Mouse (Mus musculus) kidney, embryonic 15.5 days (tissue): ENCODE measurements around the gene Map1b. TPM values are rescaled to one million over a fixed set of nuclear protein-coding genes. Genes with fewer than 3 reads are reported as not detected.

Source experiments
- ATAC-seq: fragments of 200-750 bp; cut with Nextera tagmentation; replicated peaks from 2 replicates; pipeline ENCODE4 v1.8.0; 2017; ENCODE audit warnings: moderate TSS enrichment; ENCODE audit not compliant: low FRiP score
- H3K27ac ChIP-seq: fragments of 300-500 bp; sonication (generic); 2 replicates; pipeline ENCODE4 v1.5.1; 2015; ENCODE audit warnings: mild to moderate bottlenecking, inconsistent platforms
- H3K27me3 ChIP-seq: fragments of 300-500 bp; sonication (generic); 2 replicates; pipeline ENCODE4 v1.6.1; 2015; ENCODE audit warnings: inconsistent platforms
- H3K36me3 ChIP-seq: fragments of 300-500 bp; sonication (generic); 2 replicates; pipeline ENCODE4 v1.6.1; 2015; ENCODE audit warnings: inconsistent platforms
- H3K4me1 ChIP-seq: fragments of 300-500 bp; sonication (generic); 2 replicates; pipeline ENCODE4 v1.6.1; 2015; ENCODE audit warnings: inconsistent platforms
- H3K4me2 ChIP-seq: fragments of 300-500 bp; sonication (generic); 2 replicates; pipeline ENCODE4 v1.6.1; 2015; ENCODE audit warnings: moderate library complexity, mild to moderate bottlenecking, inconsistent platforms
- H3K4me3 ChIP-seq: fragments of 300-500 bp; sonication (generic); replicated peaks from 2 replicates; pipeline ENCODE4 v1.5.1; 2015; ENCODE audit warnings: mild to moderate bottlenecking, inconsistent platforms
- H3K9ac ChIP-seq: fragments of 300-500 bp; sonication (generic); 2 replicates; pipeline ENCODE4 v1.6.1; 2015; ENCODE audit warnings: mild to moderate bottlenecking, inconsistent platforms
- H3K9me3 ChIP-seq: fragments of 300-500 bp; sonication (generic); replicated peaks from 2 replicates; pipeline ENCODE4 v1.6.1; 2016; ENCODE audit warnings: inconsistent platforms
- WGBS: fragments of 180-500 bp; shearing (Covaris S2); methylation state at CpG from one replicate; pipeline ENCODE4 v1.1.7; 2015; ENCODE audit warnings: mixed read lengths; 5-methylcytosine and 5-hydroxymethylcytosine counted together
- polyA plus RNA-seq: library from polyadenylated mRNA; unstranded; fragments of >200 nt; fragmentation: Nextera tagmentation; extraction: Ambion mirVana; gene quantifications from 2 replicates; pipeline ENCODE4 v1.2.1, GENCODE M21; 2015

Map1b gene
- polyA plus RNA-seq, 1 experiment from 2014 or later = 76.4 TPM

DNA sequence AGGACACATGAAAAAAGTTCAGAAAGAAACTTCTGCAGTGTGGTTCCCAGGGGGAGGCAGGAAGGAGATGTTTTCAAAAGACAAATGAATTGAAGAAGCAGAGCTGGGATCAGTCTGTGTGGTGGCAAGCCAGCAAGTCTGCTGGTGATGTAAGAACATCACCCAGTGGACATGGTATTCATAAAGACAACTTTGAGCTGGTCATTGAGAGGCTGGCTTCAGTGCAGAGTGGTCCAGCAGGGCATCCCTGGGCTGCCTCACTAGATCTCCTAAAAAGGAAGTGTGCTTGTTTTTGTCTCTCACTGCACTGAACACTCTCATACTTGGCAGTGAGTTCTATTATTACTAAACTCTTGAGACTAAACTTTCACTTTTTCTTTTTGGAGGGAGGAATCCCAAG lies 32.9 kb downstream of the Map1b start:
- Histone ChIP-seq H3K36me3 (no peaks in the 10 kb centered on the region), H3K4me2 (no peak overlapping the region), H3K9me3 (no peaks in the 10 kb centered on the region), H3K4me1 (0 out of 2 replicates have a peak, but pooled peaks cover 4% of the 10 kb centered on the region), H3K4me3 (no peak overlapping the region), H3K27ac (no peak overlapping the region), H3K9ac (no peak overlapping the region), H3K27me3 (no peaks in the 10 kb centered on the region)
- no peak for ATAC-seq

GRCm38 (mm10) chr13:99475488-99475887 lies 40.9 kb downstream of the Map1b start:
- ATAC-seq = peak; percentile 83; the same call in 1 of the 2 replicates
- no peak overlapping the region for H3K4me3 ChIP-seq
- H3K9ac ChIP-seq = no peak overlapping the region
- H3K27me3 ChIP-seq = no peaks in the 10 kb centered on the region
- WGBS = 17% methylated on average over 6 of the region's 6 CpGs
- peaks cover 12% of the 10 kb centered on the region for H3K4me1 ChIP-seq
- peak overlapping the region; percentile 30; the same call in 1 of the 2 replicates for H3K4me2 ChIP-seq
- H3K9me3 ChIP-seq = no peaks in the 10 kb centered on the region
- peak overlapping the region; percentile 63; the same call in 1 of the 2 replicates for H3K27ac ChIP-seq
- no peaks in the 10 kb centered on the region for H3K36me3 ChIP-seq

GRCm38 (mm10) chr13:99475033-99475432 lies 41.3 kb downstream of the Map1b start:
- Histone ChIP-seq H3K36me3 (no peaks in the 10 kb centered on the region), H3K27me3 (no peaks in the 10 kb centered on the region), H3K4me3 (no peak overlapping the region), H3K4me1 (peaks cover 12% of the 10 kb centered on the region), H3K27ac (0 out of 2 replicates have a peak overlapping the region, but pooled peaks have one; percentile 63), H3K4me2 (peak overlapping the region; percentile 30; the same call in 1 of the 2 replicates), H3K9me3 (no peaks in the 10 kb centered on the region), H3K9ac (no peak overlapping the region)
- 21% methylated on average over 5 of the region's 5 CpGs for WGBS
- no peak for ATAC-seq

GRCm38 (mm10) chr13:99474108-99474507 lies 42.2 kb downstream of the Map1b start:
- Histone ChIP-seq H3K4me1 (peaks cover 12% of the 10 kb centered on the region), H3K9me3 (no peaks in the 10 kb centered on the region), H3K36me3 (no peaks in the 10 kb centered on the region), H3K4me3 (no peak overlapping the region), H3K27me3 (no peaks in the 10 kb centered on the region), H3K9ac (no peak overlapping the region), H3K4me2 (no peak overlapping the region), H3K27ac (no peak overlapping the region)
- no peak for ATAC-seq
- 85% methylated on average over 7 of the region's 7 CpGs for WGBS

- ATAC-seq = no peak
- Histone ChIP-seq H3K4me3 (no peak overlapping the region), H3K36me3 (no peaks in the 10 kb centered on the region), H3K4me1 (peaks cover 16% of the 10 kb centered on the region), H3K4me2 (no peak overlapping the region), H3K9me3 (no peaks in the 10 kb centered on the region), H3K9ac (no peak overlapping the region), H3K27ac (no peak overlapping the region), H3K27me3 (no peaks in the 10 kb centered on the region)
- WGBS = 84% methylated on average over 9 of the region's 9 CpGs
Measured at GRCm38 (mm10) chr13:99472028-99472427, 44.3 kb downstream of the Map1b start.

DNA sequence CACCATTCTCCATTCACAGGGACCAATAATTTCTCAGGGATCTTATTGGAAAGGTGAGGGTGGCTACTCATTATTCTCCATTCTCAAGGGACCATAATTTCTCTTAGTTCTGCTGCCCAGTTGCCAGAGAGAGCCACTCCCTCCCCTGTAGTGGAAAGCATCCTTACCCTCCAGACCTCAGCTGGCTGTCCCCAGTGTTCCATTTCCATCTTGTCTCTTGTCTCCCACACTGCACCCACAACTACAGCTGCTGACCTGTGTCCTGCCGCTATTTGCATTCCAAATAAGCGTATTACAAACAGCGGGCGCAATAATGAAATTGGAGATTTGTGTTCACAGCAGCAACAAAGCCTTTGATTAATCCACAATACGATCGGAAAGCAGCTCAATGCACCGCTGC lies 46.3 kb downstream of the Map1b start:
- peaks cover 11% of the 10 kb centered on the region; the same call in 1 of the 2 replicates for H3K4me1 ChIP-seq
- H3K9me3 ChIP-seq = no peaks in the 10 kb centered on the region
- H3K4me2 ChIP-seq = no peak overlapping the region
- no peak for ATAC-seq
- no peaks in the 10 kb centered on the region for H3K27me3 ChIP-seq
- no peak overlapping the region for H3K27ac ChIP-seq
- 89% methylated on average over 7 of the region's 7 CpGs for WGBS
- no peak overlapping the region for H3K9ac ChIP-seq
- H3K36me3 ChIP-seq = no peaks in the 10 kb centered on the region
- no peak overlapping the region for H3K4me3 ChIP-seq

DNA sequence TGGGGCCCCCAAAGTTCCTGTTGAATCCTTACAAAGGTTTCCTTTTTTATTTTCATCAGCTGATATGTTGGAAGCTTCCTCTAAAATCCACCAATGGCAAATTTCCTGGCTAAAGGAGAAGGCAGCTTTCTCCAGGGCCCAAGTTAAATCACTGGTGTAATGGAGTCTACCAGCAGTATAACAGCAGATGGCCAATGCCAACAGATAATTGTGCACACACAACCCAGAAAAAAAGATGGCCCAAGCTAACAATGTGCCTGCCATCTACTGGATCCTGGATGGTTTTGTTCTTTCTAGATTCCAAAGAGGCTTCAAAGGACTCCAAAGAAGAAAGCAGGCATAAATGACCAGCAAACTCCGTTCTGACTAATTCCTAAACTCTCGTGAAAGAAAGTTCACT lies 48.1 kb downstream of the Map1b start:
- Histone ChIP-seq H3K27ac (no peak overlapping the region), H3K27me3 (no peaks in the 10 kb centered on the region), H3K9me3 (no peaks in the 10 kb centered on the region), H3K4me2 (no peak overlapping the region), H3K36me3 (no peaks in the 10 kb centered on the region), H3K4me1 (peaks cover 8% of the 10 kb centered on the region; the same call in 1 of the 2 replicates), H3K4me3 (no peak overlapping the region), H3K9ac (no peak overlapping the region)
- WGBS = 84% methylated on average over 2 of the region's 2 CpGs
- no peak for ATAC-seq

GRCm38 (mm10) chr13:99466811-99467315 lies 49.5 kb downstream of the Map1b start:
- no peak overlapping the region for H3K27ac ChIP-seq
- no peak for ATAC-seq
- no peak overlapping the region for H3K9ac ChIP-seq
- no peak overlapping the region for H3K4me3 ChIP-seq
- H3K4me1 ChIP-seq = peaks cover 8% of the 10 kb centered on the region; the same call in 1 of the 2 replicates
- H3K36me3 ChIP-seq = peaks cover under 1% of the 10 kb centered on the region
- WGBS = 49% methylated on average over 6 of the region's 6 CpGs
- no peaks in the 10 kb centered on the region for H3K9me3 ChIP-seq
- H3K27me3 ChIP-seq = no peaks in the 10 kb centered on the region
- no peak overlapping the region for H3K4me2 ChIP-seq

GRCm38 (mm10) chr13:99466064-99466463 lies 50.3 kb downstream of the Map1b start:
- Histone ChIP-seq H3K4me3 (no peak overlapping the region), H3K4me2 (no peak overlapping the region), H3K9me3 (no peaks in the 10 kb centered on the region), H3K4me1 (peaks cover 8% of the 10 kb centered on the region; the same call in 1 of the 2 replicates), H3K27ac (no peak overlapping the region), H3K27me3 (no peaks in the 10 kb centered on the region), H3K36me3 (peaks cover 6% of the 10 kb centered on the region), H3K9ac (no peak overlapping the region)
- ATAC-seq = no peak
- WGBS = 75% methylated on average over 2 of the region's 2 CpGs

DNA sequence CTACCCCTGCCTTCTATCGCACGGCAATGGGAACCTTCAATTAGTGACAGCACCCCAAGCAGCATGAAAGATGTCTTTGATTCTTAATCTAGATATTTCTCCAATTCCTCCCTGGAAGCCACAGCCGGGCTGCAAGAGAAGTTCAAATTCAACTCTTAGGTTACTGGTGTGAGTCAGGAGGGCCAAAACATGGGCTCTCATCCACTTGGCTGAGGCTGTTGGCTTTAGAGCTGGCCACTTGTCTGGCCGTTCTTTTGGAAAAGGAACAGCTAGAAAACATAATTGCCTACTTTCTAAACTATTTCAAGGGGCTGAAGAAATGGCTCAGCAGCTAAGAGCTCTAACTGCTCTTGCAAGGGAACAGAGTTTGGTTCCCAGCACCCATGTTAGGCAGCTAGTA lies 51.8 kb downstream of the Map1b start:
- H3K9me3 ChIP-seq = no peaks in the 10 kb centered on the region
- no peak for ATAC-seq
- 60% methylated on average over 4 of the region's 4 CpGs for WGBS

GRCm38 (mm10) chr13:99461886-99462285 lies 54.5 kb downstream of the Map1b start:
- Histone ChIP-seq H3K4me3 (no peak overlapping the region), H3K9ac (no peak overlapping the region), H3K9me3 (no peaks in the 10 kb centered on the region), H3K4me1 (peaks cover 8% of the 10 kb centered on the region), H3K4me2 (no peak overlapping the region), H3K27ac (no peak overlapping the region), H3K36me3 (peaks cover 6% of the 10 kb centered on the region), H3K27me3 (no peaks in the 10 kb centered on the region)
- ATAC-seq = no peak
- 94% methylated on average over 4 of the region's 4 CpGs for WGBS

More for the DNA sequence above, 51.8 kb downstream of the Map1b start:
- Histone ChIP-seq H3K4me1 (peaks cover 8% of the 10 kb centered on the region; the same call in 1 of the 2 replicates), H3K9ac (no peak overlapping the region), H3K27ac (no peak overlapping the region), H3K27me3 (no peaks in the 10 kb centered on the region), H3K4me2 (no peak overlapping the region), H3K4me3 (no peak overlapping the region), H3K36me3 (peaks cover 6% of the 10 kb centered on the region)

DNA sequence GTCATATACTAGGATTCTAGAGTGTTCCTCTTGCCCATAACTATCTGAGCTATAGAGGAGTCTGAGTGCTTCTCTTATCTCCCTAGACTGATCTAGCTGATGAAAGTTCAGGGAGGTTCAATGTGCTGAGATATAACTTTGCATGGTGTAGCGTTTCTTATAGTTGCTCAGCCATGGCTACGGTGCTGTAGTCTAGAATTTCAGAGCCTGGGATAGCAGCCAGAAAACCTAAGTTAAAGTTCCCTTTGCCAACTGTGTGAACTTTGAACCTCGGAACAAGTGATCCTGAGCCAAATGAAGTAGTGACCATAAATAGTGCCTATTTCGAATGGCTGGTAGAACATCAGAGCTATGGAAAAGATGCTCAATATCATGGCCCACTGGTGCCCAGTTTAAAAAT lies 56.7 kb downstream of the Map1b start:
- Histone ChIP-seq H3K27ac (peak overlapping the region; percentile 14; the same call in 1 of the 2 replicates), H3K4me3 (no peak overlapping the region), H3K27me3 (no peaks in the 10 kb centered on the region), H3K4me1 (peaks cover 5% of the 10 kb centered on the region; the same call in 1 of the 2 replicates), H3K9ac (no peak overlapping the region), H3K4me2 (no peak overlapping the region), H3K9me3 (no peaks in the 10 kb centered on the region), H3K36me3 (peaks cover 6% of the 10 kb centered on the region)
- no peak for ATAC-seq
- 60% methylated on average over 4 of the region's 4 CpGs for WGBS
